Mouse (Mus musculus): Measurements from ENCODE around the gene Itsn2. TPM values are rescaled to one million over a fixed set of nuclear protein-coding genes. Genes with fewer than 3 reads are reported as not detected.

Itsn2 gene
- polyA plus RNA-seq, 1 experiment, result 8.4 TPM

GRCm38 (mm10) chr12:4709926-4710325 lies 117.5 kb downstream of the Itsn2 start:
- no peak overlapping the region for H3ac ChIP-seq (ENCODE audit: control insufficient read depth, insufficient read length)
- no peaks in the 10 kb centered on the region for H3K36me3 ChIP-seq (ENCODE audit: control insufficient read depth, insufficient read depth)
- no peaks in the 10 kb centered on the region for H3K79me2 ChIP-seq (ENCODE audit: control insufficient read depth, insufficient read depth)
- H3K4me3 ChIP-seq, result no peak overlapping the region
- no peaks in the 10 kb centered on the region for H3K27me3 ChIP-seq (ENCODE audit: control insufficient read depth, insufficient read depth, insufficient read length)
- TF ChIP-seq REST (IDR thresholded peaks at IDR 0.05; ENCODE audit: insufficient read depth, insufficient read length) (no peak), USF1 (IDR thresholded peaks at IDR 0.05; ENCODE audit: low read depth) (no peak), POLR2A (IDR thresholded peaks at IDR 0.05; ENCODE audit: insufficient read length, low read depth) (no peak), SRF (IDR thresholded peaks at IDR 0.05; ENCODE audit: control insufficient read depth, insufficient read length, low read depth) (no peak), TCF12 (IDR thresholded peaks at IDR 0.05; ENCODE audit: insufficient read depth, poor library complexity, severe bottlenecking) (no peak), E2F4 (IDR thresholded peaks at IDR 0.05; ENCODE audit: insufficient read depth) (no peak), MAX (IDR thresholded peaks at IDR 0.05; ENCODE audit: low read depth) (no peak), MYOD1 (IDR thresholded peaks at IDR 0.05; ENCODE audit: control insufficient read depth in 1 of 3, insufficient read length in 2 of 3, low read depth in 2 of 3) (no peak), POLR2AphosphoS2 (IDR thresholded peaks at IDR 0.05; ENCODE audit: insufficient read length, low read depth) (no peak), MYOG (IDR thresholded peaks at IDR 0.05; ENCODE audit: control insufficient read depth in 1 of 3, insufficient read depth in 1 of 3, insufficient read length in 2 of 3, low read depth in 2 of 3) (no peak), CEBPB (IDR thresholded peaks at IDR 0.05; ENCODE audit: insufficient read depth, poor library complexity, severe bottlenecking) (no peak), TCF3 (IDR thresholded peaks at IDR 0.05; ENCODE audit: insufficient read length, low read depth) (no peak)
- no peak overlapping the region for H3K4me2 ChIP-seq (ENCODE audit: low read depth)

GRCm38 (mm10) chr12:4713361-4713760 lies 120.9 kb downstream of the Itsn2 start:
- H3K27me3 ChIP-seq (ENCODE audit: control insufficient read depth, insufficient read depth, insufficient read length), result no peaks in the 10 kb centered on the region
- no peak overlapping the region for H3K4me2 ChIP-seq (ENCODE audit: low read depth)
- no peak overlapping the region for H3K4me3 ChIP-seq
- no peak for TF ChIP-seq MAX (IDR thresholded peaks at IDR 0.05; ENCODE audit: low read depth)
- TF ChIP-seq E2F4 (IDR thresholded peaks at IDR 0.05; ENCODE audit: insufficient read depth), result no peak
- TF ChIP-seq REST (IDR thresholded peaks at IDR 0.05; ENCODE audit: insufficient read depth, insufficient read length), result no peak
- TF ChIP-seq USF1 (IDR thresholded peaks at IDR 0.05; ENCODE audit: low read depth), result no peak
- no peak for TF ChIP-seq CEBPB (IDR thresholded peaks at IDR 0.05; ENCODE audit: insufficient read depth, poor library complexity, severe bottlenecking)
- TF ChIP-seq TCF12 (IDR thresholded peaks at IDR 0.05; ENCODE audit: insufficient read depth, poor library complexity, severe bottlenecking), result no peak
- TF ChIP-seq POLR2A (IDR thresholded peaks at IDR 0.05; ENCODE audit: insufficient read length, low read depth), result no peak
- no peak for TF ChIP-seq MYOG (IDR thresholded peaks at IDR 0.05; ENCODE audit: control insufficient read depth in 1 of 3, insufficient read depth in 1 of 3, insufficient read length in 2 of 3, low read depth in 2 of 3)
- no peak for TF ChIP-seq MYOD1 (IDR thresholded peaks at IDR 0.05; ENCODE audit: control insufficient read depth in 1 of 3, insufficient read length in 2 of 3, low read depth in 2 of 3)
- TF ChIP-seq SRF (IDR thresholded peaks at IDR 0.05; ENCODE audit: control insufficient read depth, insufficient read length, low read depth), result no peak
- no peak overlapping the region for H3ac ChIP-seq (ENCODE audit: control insufficient read depth, insufficient read length)
- no peaks in the 10 kb centered on the region for H3K79me2 ChIP-seq (ENCODE audit: control insufficient read depth, insufficient read depth)
- H3K36me3 ChIP-seq (ENCODE audit: control insufficient read depth, insufficient read depth), result no peaks in the 10 kb centered on the region

GRCm38 (mm10) chr12:4715606-4716005 lies 123.2 kb downstream of the Itsn2 start:
- no peaks in the 10 kb centered on the region for H3K36me3 ChIP-seq (ENCODE audit: control insufficient read depth, insufficient read depth)
- TF ChIP-seq E2F4 (IDR thresholded peaks at IDR 0.05; ENCODE audit: insufficient read depth) (no peak), TCF3 (IDR thresholded peaks at IDR 0.05; ENCODE audit: insufficient read length, low read depth) (no peak), MAX (IDR thresholded peaks at IDR 0.05; ENCODE audit: low read depth) (no peak), MYOG (IDR thresholded peaks at IDR 0.05; ENCODE audit: control insufficient read depth in 1 of 3, insufficient read depth in 1 of 3, insufficient read length in 2 of 3, low read depth in 2 of 3) (no peak), SRF (IDR thresholded peaks at IDR 0.05; ENCODE audit: control insufficient read depth, insufficient read length, low read depth) (no peak), MYOD1 (IDR thresholded peaks at IDR 0.05; ENCODE audit: control insufficient read depth in 1 of 3, insufficient read length in 2 of 3, low read depth in 2 of 3) (no peak), POLR2A (IDR thresholded peaks at IDR 0.05; ENCODE audit: insufficient read length, low read depth) (no peak), TCF12 (IDR thresholded peaks at IDR 0.05; ENCODE audit: insufficient read depth, poor library complexity, severe bottlenecking) (no peak)

DNA sequence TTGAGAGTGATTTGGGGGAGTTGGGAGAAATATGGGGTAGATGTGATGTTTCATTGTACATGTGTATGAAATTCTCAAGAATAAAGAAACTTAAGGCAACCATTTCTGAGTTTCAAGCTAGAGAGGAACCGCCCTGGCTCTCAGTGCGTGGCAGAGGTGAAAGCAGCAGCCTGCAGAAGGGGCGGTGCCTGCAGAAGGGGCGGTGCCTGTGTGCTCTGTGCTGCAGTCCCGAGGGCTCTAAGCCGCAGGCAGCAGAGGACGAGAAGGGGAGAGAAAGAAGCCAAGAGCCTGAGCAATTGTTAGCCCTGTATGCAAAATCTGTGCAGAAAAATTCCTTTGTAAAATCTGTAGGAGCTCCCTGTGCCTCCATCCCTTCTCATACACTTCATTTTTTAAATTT lies 125.0 kb downstream of the Itsn2 start:
- Histone ChIP-seq H3K27me3 (ENCODE audit: control insufficient read depth, insufficient read depth, insufficient read length) (no peaks in the 10 kb centered on the region), H3K4me3 (no peak overlapping the region), H3ac (ENCODE audit: control insufficient read depth, insufficient read length) (no peak overlapping the region), H3K79me2 (ENCODE audit: control insufficient read depth, insufficient read depth) (no peaks in the 10 kb centered on the region), H3K36me3 (ENCODE audit: control insufficient read depth, insufficient read depth) (no peaks in the 10 kb centered on the region), H3K4me2 (ENCODE audit: low read depth) (no peak overlapping the region)
- TF ChIP-seq MAX (IDR thresholded peaks at IDR 0.05; ENCODE audit: low read depth) (no peak), TCF12 (IDR thresholded peaks at IDR 0.05; ENCODE audit: insufficient read depth, poor library complexity, severe bottlenecking) (no peak), MYOG (IDR thresholded peaks at IDR 0.05; ENCODE audit: control insufficient read depth in 1 of 3, insufficient read depth in 1 of 3, insufficient read length in 2 of 3, low read depth in 2 of 3) (no peak), E2F4 (IDR thresholded peaks at IDR 0.05; ENCODE audit: insufficient read depth) (no peak), USF1 (IDR thresholded peaks at IDR 0.05; ENCODE audit: low read depth) (no peak), POLR2AphosphoS2 (IDR thresholded peaks at IDR 0.05; ENCODE audit: insufficient read length, low read depth) (no peak), TCF3 (IDR thresholded peaks at IDR 0.05; ENCODE audit: insufficient read length, low read depth) (no peak)

More at GRCm38 (mm10) chr12:4715606-4716005, 123.2 kb downstream of the Itsn2 start:
- Histone ChIP-seq H3ac (ENCODE audit: control insufficient read depth, insufficient read length) (no peak overlapping the region), H3K4me3 (no peak overlapping the region), H3K27me3 (ENCODE audit: control insufficient read depth, insufficient read depth, insufficient read length) (no peaks in the 10 kb centered on the region), H3K4me2 (ENCODE audit: low read depth) (no peak overlapping the region), H3K79me2 (ENCODE audit: control insufficient read depth, insufficient read depth) (no peaks in the 10 kb centered on the region)

Measured in myocyte (in vitro differentiated cells).